Mouse (Mus musculus) urinary bladder, postnatal 36 days (tissue): Measurements from ENCODE around the gene Gas7.

ENCODE experiments used
- DNase-seq, 2 experiments: peaks; one replicate each; pipeline ENCODE4 v3.0.0; 2022; ENCODE audit warnings: low spot score in 2 of 2, mixed read lengths in 1 of 2

The Gas7 gene

DNA sequence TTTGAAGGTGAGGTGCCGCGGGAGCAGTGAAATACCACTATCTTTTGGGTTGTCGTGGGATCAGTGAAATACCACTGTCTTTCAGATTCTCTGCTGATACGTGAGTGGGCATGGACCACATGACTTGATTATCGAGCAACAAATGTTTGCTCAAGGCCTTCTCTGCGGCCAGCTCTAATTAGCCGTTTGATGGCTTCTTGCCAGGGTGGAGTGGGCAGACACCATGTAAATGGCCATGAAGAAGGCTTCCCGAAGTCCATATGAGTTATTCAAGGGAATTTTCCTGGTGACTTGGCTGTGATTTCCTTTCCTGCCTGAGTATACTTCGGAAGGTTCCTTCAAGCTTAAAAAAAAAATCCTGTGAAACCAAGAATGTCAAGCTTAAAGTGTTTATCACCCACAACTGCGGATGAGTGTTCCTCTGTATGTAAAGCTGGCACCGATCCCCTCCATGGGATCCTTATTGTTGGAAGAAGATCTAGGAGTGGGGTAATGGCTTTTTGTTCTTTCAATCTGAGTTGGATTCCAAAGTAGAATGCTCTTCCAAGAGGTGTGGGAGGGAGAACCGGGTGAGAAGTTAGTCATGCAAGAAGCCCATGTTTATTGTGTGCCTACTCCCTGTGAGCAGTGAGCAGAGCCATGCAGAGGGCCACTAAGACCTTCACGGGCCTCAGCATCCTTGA is 161.5 kb downstream of the Gas7 start:
- DNase-seq: no peak

GRCm38 (mm10) chr11:67622340-67622739 is 167.1 kb downstream of the Gas7 start:
- DNase-seq: no peak

DNA sequence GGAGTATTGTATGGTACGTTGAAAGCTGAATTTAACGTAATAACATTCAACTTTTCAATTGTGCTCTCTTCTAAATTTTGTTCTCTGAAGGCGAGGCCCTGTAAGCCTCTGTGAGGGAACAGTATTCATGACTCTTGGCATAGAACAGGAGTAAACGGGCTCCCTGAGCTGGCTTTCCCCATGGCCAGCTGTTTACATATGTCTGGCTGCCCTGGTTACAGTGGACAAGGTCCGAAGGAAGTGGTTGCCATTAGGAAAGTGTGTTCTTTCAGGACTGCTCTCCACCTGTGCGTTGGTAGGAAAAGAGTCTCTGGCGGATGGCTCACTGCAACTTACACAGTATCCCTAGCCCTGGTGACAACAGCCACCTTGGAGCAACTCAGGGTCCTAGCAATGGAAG is 171.9 kb downstream of the Gas7 start:
- no peak for DNase-seq

DNA sequence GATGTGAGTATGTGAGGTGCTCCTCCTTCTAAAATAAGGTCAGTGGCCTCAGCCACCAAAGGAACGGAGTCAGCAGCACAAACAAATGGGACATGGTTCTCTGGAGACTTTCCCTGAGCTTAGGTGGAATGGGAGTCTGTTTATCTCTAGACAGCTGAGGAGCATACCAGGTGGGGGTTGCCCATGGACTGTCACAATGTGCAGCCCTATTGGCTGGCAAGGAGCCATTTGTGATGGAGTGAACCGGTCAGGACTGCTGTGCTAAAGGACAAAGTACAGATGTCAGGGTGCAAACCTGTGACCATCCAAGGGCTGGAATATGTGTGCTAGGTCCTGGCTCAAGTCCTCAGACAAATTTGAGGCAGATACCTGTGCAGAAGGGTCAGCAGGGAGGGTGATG is 173.3 kb downstream of the Gas7 start:
- DNase-seq: no peak

- DNase-seq: no peak
Observed at GRCm38 (mm10) chr11:67632906-67633305, 177.7 kb downstream of the Gas7 start.

DNA sequence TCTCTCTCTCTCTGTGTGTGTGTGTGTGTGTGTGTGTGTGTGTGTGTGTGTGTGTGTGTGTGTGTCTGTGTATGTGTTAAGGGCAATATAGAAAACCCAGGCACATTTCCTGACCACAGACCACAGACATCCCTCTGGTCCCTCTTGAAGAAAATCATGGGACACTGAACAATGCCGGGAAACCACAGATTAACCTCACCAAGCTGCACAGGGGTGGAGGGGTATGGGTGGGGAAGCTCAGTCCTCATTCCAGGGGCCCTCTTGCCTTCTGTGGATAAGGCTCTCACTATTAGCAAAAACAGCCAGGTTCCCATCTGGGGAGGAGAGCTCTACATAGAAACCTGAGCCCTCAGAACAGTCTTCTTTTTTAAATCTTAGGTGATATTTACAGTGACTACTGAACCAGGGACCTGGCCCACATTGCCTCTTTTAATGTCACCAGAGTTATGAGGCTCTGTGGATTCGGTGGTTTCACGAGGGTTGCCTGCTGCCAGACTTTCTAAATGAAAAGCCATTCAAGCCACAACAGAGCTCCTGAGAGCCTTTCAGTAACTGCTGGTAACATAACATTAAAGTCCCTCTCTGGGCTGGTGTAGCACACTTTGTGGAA is 178.5 kb downstream of the Gas7 start:
- DNase-seq: no peak

GRCm38 (mm10) chr11:67636201-67636600 is 181.0 kb downstream of the Gas7 start:
- no peak for DNase-seq

DNA sequence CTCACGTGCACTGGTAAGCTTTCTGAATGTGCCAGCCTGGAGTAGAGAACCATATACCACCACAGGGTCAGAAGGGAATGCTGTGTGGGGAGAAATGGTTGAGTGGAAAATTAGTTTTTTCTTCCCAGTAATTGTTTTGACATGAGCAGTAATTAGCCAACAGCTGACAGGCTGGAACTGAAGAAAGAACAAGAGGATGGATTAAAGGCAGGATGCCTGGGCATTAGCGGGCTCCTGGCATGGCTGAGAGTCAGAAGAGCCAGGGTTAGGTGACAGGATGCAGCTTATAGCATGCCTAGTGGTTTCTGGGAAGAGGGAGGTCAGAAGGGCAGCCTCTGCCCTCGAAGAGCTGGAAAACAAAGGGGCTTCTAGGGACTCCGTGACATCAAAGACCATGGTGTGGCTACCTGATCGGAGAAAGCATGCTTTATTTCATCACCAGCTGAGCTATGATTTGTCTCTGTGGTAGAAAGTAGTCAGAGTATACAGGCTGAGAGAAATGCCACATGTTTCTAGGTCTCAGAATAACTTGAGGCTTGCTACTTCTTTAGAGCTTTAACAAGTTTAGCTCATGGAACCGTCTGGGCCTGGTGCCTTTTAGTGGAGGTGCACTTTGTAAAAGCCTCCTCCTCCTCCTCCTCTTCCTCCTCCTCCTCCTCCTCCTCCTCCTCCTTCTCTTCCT is 181.8 kb downstream of the Gas7 start:
- DNase-seq: no peak

DNA sequence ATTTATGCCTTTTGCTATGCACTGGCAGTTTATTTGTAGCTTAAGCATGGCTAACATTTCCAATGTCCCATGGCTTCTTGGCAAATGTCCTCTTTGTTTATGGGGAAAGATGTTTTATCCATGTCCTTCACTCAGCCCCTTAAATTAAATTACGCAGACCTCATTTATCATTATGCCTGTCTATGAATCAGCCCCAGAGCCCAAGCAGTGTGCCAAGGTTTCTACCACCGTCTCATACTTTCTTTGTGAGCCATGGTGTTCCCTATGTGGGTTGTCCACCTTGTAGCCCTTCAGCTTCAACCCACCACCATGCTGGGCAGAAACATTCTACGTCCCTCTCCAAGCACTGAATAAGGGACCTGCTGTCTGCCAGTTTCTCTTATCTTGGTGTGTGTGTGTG is 183.2 kb downstream of the Gas7 start:
- no peak for DNase-seq

DNA sequence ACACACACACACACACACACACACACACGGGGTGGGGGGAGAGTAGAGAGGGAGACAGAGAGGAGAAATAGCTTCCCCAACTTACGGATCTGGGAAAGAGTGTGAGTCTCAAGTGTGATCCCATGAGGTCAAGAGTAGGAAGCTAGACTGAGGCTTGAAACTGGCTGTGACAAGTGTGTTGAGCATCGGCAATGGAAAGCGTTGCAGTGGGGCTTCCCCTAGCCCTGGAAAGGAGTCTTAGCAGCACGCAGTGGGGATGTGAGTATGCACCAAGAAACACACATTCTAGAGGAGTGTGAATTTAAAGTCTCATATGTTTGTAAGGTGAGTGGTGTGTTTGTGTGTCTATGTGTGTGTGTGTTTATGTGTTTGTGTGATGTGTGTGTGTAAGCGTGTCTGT is 185.1 kb downstream of the Gas7 start:
- no peak for DNase-seq

DNA sequence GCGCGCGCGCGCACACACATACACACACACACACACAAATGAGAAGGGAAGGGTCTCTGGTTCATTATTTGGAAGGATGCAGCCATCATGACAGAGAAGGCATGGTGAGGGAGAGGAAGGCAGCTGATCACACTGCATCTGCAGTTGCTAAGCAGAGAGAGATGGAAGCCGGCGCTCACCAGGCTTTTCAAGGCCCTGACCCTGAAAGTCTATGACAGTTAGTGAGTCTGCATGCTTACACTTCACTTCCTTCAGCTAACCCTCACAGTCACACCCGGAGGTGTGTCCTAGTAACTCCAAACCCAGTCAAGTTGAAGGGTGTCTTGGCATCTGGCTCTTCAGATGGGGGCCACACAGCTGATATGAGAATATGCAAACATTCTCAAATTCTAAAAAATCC is 187.2 kb downstream of the Gas7 start:
- DNase-seq: no peak

GRCm38 (mm10) chr11:67642835-67643234 is 187.6 kb downstream of the Gas7 start:
- no peak for DNase-seq

DNA sequence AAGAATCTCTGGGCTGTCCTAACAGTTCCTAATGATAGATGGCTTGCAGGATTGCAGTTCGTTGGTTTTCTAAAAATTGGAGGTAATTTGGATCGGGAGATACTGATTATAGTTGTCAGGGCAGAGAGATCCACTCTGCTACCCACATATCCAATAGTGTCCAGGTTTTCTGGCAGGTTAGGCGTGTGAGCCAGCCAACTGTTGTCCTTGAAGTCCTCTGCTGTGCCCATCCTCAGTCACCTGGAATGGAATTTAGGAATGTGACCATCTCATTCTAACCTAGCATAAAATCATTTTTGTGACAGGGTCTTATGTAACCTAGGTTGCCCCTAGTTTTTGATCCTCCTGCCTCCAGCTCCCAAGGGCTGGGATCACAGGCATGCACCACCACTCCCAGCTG is 188.2 kb downstream of the Gas7 start:
- DNase-seq: no peak

- no peak for DNase-seq
Observed at GRCm38 (mm10) chr11:67644632-67645149, 189.5 kb downstream of the Gas7 start.

- DNase-seq: peak; percentile 75 to 76
Observed at GRCm38 (mm10) chr11:67647745-67648144, 192.5 kb downstream of the Gas7 start.

DNA sequence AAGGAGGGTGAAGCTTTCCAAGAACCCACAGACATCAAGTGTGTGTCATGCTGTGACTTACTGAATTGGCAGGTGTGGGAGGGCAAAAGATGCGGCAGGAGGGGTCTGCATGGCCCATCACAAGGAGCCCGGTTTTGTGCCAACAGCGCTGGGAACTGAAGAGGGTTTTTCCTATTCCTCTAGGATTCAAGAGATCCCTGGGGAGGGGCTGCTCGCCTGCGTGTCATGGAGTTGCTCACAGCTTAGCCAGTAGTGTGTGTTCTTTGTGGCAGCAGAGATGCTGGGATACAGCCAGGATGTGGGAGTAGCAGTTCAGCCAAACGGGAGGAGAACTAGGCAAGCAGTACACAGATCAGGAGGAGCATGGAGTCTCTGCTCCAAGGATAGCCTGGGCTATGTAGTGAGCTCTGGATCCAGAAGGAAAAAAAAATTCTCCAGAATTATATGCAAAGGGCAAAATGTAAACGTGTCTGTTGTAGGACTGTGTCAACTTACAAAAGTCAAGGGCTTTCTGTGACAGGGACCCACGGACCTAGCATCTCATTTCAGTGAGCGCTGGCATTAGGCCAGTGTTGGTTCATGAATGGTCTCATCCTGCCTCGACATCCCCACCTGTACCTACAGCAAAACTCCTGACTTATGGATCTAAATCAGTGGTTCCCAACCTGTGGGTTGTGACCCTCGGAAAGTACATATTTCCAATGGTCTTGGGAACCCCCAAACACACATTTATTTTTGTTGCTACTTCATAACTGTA is 193.6 kb downstream of the Gas7 start:
- DNase-seq: peak in 1 of 2 experiments; percentile 26

GRCm38 (mm10) chr11:67649971-67650707 is 194.9 kb downstream of the Gas7 start:
- no peak for DNase-seq

DNA sequence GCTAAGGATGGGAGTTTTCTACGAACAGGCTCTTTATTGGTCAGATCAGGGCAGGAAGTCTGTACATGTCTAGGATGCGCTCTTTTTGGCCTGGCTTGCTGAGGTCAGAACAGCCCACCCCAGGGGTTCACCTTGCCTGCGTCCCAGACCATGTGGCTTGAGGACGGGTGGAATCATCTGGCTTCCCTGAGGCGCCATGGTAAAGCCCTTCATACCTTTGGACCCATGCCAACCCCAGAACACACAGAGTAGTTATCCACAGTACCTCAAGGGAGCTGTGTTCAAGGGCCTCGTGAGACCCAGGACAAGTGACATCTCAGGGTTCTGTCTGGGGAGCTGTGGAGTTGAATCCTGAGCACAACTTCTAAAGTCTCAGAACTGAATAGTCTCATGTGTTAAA is 196.5 kb downstream of the Gas7 start:
- DNase-seq: no peak

DNA sequence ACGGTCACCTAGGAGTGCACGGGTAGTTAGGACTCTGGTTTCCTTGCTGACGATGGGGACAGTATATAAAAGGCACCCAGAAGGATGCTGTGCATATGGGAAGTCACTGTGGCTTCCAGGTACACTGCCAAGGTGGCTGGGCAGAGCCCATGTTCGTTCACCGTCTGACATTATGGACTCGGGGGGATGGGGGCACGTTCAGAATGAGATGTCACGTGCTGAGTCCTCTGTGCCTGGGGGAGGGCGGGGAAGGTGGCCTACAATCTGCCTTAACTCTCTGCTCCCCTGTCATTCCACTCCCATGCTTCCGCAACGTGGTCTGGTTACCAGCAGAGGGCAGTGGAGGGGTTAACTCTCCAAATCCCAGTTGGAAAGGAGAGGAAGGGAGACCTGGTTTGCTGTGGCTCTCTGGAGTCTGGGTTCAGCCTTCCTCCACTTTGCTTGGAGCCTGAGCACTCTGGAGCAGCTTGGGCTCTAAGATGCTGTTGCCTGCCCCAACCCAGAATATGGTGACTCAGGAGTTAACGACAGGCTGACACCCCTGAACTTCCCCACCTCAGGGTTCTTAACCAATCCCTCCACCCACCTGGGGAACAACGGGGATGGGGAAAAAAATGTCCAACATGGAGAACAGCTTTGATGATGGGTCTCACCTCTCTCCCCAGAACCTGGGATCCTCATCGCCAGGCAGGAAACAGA is 197.1 kb downstream of the Gas7 start:
- no peak for DNase-seq

GRCm38 (mm10) chr11:67652893-67653255 is 197.6 kb downstream of the Gas7 start:
- no peak for DNase-seq

DNA sequence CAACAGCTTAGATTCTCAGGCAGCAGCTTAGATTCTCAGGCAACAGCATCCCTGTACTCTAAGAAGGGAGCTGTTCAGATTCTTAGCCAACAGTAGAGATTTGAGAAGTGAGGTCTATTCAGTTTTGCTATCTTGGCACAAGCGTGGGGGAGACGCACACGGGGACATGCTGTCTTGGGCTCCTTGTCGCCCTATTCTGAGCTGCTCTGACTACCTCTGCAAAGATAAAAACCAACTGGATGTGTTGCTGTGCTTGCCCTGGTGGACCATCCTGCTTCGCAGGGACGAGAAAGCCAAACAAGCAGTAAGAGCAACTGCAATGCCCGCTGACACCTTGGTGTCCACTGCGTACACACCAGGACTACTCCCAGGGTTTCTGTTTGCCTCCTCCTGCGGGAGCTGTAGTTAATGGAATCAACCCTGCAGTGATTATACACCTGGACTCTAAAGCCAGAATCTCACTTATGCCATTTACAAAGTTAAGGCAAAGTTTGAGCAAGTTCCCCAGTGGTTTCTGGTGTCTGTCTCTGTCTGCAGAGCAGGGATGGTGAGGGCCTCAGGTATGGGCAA is 198.4 kb downstream of the Gas7 start:
- DNase-seq: no peak
